Mouse (Mus musculus): ENCODE measurements around the gene Fam78b. TPM values are rescaled to one million over a fixed set of nuclear protein-coding genes. Genes with fewer than 3 reads are reported as not detected.

The Fam78b gene
- polyA plus RNA-seq, 1 experiment from 2014 or later = 9.3 TPM

DNA sequence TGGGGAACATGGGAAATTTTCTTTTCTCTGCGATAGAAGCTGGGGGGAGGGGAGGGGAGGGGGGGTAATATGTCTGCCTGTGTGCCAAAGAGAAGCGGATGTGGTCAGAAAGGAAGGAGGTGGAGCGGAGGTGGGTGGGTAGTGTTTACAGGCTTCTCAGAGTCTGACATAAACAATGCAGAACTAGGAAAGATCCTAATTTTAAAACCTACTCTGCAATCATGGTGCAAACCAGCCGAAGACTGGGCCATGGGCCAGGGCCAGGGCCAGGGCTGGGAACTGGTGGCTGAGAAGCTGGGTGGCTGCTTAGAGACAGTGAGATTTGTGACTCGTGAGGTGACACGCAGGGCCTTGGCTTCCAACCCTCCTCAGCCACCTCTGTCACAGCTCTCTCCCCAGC, 69.1 kb downstream of the Fam78b start:
- Histone ChIP-seq H3K9me3 (replicated peaks) (no peaks in the 10 kb centered on the region), H3K27me3 (replicated peaks) (no peaks in the 10 kb centered on the region), H3K9ac (replicated peaks) (no peak overlapping the region), H3K4me3 (replicated peaks) (no peak overlapping the region), H3K36me3 (no peaks in the 10 kb centered on the region), H3K4me1 (peaks cover 17% of the 10 kb centered on the region), H3K4me2 (no peak overlapping the region), H3K27ac (replicated peaks) (no peak overlapping the region)
- WGBS = 73% methylated on average over 6 of the region's 6 CpGs
- no peak for ATAC-seq (ENCODE audit: low FRiP score)

- WGBS = 83% methylated on average over 8 of the region's 8 CpGs
Measured at GRCm38 (mm10) chr1:167075726-167076125, 74.5 kb downstream of the Fam78b start.

DNA sequence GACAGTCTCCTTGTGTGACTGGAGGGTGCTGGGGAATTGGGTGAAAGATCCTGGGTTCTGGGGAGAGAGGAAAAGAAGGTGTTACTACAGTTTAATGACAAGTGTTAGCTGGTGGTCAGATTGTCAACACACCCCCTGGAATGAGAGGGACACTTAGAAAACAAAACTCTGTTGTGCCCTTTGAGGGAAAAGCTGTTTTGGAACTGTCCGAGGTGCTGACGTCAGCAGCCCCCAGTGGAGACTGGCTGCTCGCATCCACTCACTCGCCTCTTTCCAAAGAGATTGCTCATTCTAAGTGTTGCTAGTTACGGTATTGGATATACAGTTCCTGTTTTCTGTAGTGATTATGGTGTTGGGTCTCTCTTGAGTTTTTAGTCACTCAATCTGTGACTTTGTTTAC, 78.3 kb downstream of the Fam78b start:
- Histone ChIP-seq H3K9ac (replicated peaks) (no peak overlapping the region), H3K36me3 (no peaks in the 10 kb centered on the region), H3K4me2 (no peak overlapping the region), H3K4me1 (peaks cover 16% of the 10 kb centered on the region), H3K27ac (replicated peaks) (no peak overlapping the region), H3K27me3 (replicated peaks) (no peaks in the 10 kb centered on the region), H3K4me3 (replicated peaks) (no peak overlapping the region), H3K9me3 (replicated peaks) (no peaks in the 10 kb centered on the region)
- WGBS = 42% methylated on average over 5 of the region's 5 CpGs
- ATAC-seq (ENCODE audit: low FRiP score) = no peak

More at GRCm38 (mm10) chr1:167075726-167076125, 74.5 kb downstream of the Fam78b start:
- no peaks in the 10 kb centered on the region for H3K36me3 ChIP-seq
- H3K4me3 ChIP-seq (replicated peaks) = no peak overlapping the region
- no peaks in the 10 kb centered on the region for H3K27me3 ChIP-seq (replicated peaks)
- H3K9me3 ChIP-seq (replicated peaks) = no peaks in the 10 kb centered on the region
- H3K27ac ChIP-seq (replicated peaks) = no peak overlapping the region
- no peak overlapping the region for H3K9ac ChIP-seq (replicated peaks)
- ATAC-seq (ENCODE audit: low FRiP score) = no peak
- no peaks in the 10 kb centered on the region for H3K4me1 ChIP-seq
- H3K4me2 ChIP-seq = no peak overlapping the region

- Histone ChIP-seq H3K4me2 (no peak overlapping the region), H3K27ac (replicated peaks) (no peak overlapping the region), H3K27me3 (replicated peaks) (no peaks in the 10 kb centered on the region), H3K9me3 (replicated peaks) (no peaks in the 10 kb centered on the region), H3K9ac (replicated peaks) (no peak overlapping the region), H3K4me3 (replicated peaks) (no peak overlapping the region), H3K36me3 (no peaks in the 10 kb centered on the region), H3K4me1 (peaks cover 24% of the 10 kb centered on the region)
- WGBS = 44% methylated on average over 3 of the region's 3 CpGs
- ATAC-seq (ENCODE audit: low FRiP score) = no peak
Measured at GRCm38 (mm10) chr1:167081946-167082345, 80.7 kb downstream of the Fam78b start.

DNA sequence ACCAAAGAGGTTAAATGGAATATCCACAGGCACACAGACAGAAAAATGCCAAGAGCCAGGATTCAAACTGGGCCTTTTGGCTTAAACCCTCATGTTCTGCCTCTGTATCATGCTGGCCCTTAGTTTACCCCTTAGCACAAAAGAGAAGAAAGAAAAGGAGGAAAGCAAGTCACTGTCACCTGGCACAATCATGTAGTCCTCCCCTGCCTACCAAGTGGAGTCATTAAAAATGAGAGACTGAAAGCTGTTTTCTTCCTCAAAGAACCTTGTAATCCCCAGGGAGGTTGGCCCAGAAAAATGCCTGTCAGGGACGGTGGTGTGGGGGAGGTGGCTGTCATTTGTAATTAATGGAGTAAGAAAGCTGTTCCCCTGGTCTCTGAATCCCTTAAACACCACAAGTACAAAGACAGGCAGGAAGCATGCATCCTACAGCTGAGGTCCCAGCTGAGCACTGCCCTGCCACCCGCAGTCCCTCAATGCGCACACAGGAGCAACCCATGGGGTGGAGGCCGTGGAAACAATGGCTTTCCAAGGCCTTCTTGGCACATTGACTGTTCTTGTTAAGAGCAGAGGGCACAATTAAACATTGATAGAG, 81.4 kb downstream of the Fam78b start:
- Histone ChIP-seq H3K27me3 (replicated peaks) (no peaks in the 10 kb centered on the region), H3K4me2 (no peak overlapping the region), H3K9me3 (replicated peaks) (no peaks in the 10 kb centered on the region), H3K4me3 (replicated peaks) (no peak overlapping the region), H3K9ac (replicated peaks) (no peak overlapping the region), H3K27ac (replicated peaks) (peak overlapping the region; percentile 60), H3K36me3 (no peaks in the 10 kb centered on the region), H3K4me1 (peaks cover 24% of the 10 kb centered on the region)
- no peak for ATAC-seq (ENCODE audit: low FRiP score)
- WGBS = 19% methylated on average over 4 of the region's 4 CpGs

- H3K9ac ChIP-seq (replicated peaks) = no peak overlapping the region
- H3K4me2 ChIP-seq = no peak overlapping the region
- 0 out of 2 replicates have a peak overlapping the region, but pooled peaks have one; percentile 60 for H3K27ac ChIP-seq (replicated peaks)
- no peaks in the 10 kb centered on the region for H3K9me3 ChIP-seq (replicated peaks)
- no peaks in the 10 kb centered on the region; the same call in 1 of the 2 replicates for H3K36me3 ChIP-seq
- H3K4me3 ChIP-seq (replicated peaks) = no peak overlapping the region
- ATAC-seq (ENCODE audit: low FRiP score) = no peak
- 19% methylated on average over 2 of the region's 2 CpGs for WGBS
- no peaks in the 10 kb centered on the region for H3K27me3 ChIP-seq (replicated peaks)
- peaks cover 24% of the 10 kb centered on the region for H3K4me1 ChIP-seq
Measured at GRCm38 (mm10) chr1:167083181-167083580, 82.0 kb downstream of the Fam78b start.

DNA sequence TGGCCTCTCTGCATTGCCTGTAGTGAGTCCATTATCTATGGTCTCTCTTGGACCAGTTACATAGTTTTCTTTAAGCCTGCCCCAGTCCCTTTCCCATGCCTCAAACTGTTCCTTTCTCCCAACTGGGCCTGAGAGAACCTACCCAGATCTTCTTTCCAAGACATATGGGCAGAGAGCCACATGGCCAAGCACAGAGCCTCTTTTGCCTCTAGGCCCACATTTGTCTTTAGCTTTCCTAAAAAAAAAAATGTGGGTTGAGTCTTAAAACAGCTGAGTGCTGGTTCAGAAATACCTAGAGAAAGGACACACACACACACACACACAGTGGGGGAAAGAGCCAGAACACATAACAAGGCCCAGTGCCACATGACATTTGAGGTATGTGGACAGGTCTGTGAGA, 83.1 kb downstream of the Fam78b start:
- no peak overlapping the region for H3K27ac ChIP-seq (replicated peaks)
- H3K4me3 ChIP-seq (replicated peaks) = no peak overlapping the region
- H3K36me3 ChIP-seq = no peaks in the 10 kb centered on the region; the same call in 1 of the 2 replicates
- no peaks in the 10 kb centered on the region for H3K9me3 ChIP-seq (replicated peaks)
- no peaks in the 10 kb centered on the region for H3K27me3 ChIP-seq (replicated peaks)
- ATAC-seq (ENCODE audit: low FRiP score) = no peak
- H3K4me1 ChIP-seq = peaks cover 24% of the 10 kb centered on the region
- no peak overlapping the region for H3K9ac ChIP-seq (replicated peaks)
- H3K4me2 ChIP-seq = no peak overlapping the region

DNA sequence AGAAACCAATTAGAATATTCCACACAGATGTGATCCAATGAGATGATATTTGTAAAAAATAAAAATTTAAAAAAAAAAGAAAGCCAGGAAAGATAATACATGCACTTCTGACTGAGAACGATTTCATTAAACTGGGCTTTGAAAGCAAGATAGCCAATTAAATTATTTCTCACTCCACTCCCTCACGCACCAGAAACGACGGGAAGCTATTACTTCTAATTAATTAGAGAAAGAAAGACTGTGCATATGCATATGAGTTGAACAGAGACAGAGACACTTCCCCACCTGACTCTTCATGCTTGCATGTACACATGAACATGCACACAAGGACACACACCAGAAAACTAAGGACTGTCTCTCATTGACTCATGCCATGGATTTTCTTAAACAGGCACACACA, 84.2 kb downstream of the Fam78b start:
- Histone ChIP-seq H3K27me3 (replicated peaks) (no peaks in the 10 kb centered on the region), H3K27ac (replicated peaks) (no peak overlapping the region), H3K36me3 (no peaks in the 10 kb centered on the region; the same call in 1 of the 2 replicates), H3K4me3 (replicated peaks) (no peak overlapping the region), H3K4me1 (peaks cover 24% of the 10 kb centered on the region), H3K9me3 (replicated peaks) (no peaks in the 10 kb centered on the region), H3K9ac (replicated peaks) (no peak overlapping the region), H3K4me2 (no peak overlapping the region)
- no peak for ATAC-seq (ENCODE audit: low FRiP score)
- 40% methylated on average over 4 of the region's 4 CpGs for WGBS

DNA sequence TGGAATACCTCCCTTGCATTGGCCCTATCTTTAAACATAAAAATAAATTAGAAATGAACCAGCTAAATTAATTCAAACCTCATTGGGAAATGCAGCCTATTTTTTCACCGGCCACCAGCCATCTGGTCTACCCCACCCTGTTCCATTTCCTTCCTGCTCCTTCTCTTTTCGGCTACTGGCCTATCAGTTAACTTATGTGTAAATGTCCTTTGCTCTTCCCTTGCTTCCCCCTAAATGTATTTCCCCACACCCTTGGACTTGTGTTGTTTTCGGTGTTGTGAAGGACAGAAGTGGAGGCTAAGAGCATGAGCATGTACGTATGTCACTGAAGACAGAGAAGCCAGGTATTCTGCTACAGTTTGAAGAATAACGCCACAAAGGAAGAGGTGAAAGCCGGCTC, 89.2 kb downstream of the Fam78b start:
- no peak for ATAC-seq (ENCODE audit: low FRiP score)
- Histone ChIP-seq H3K9me3 (replicated peaks) (no peaks in the 10 kb centered on the region), H3K27ac (replicated peaks) (no peak overlapping the region), H3K27me3 (replicated peaks) (no peaks in the 10 kb centered on the region), H3K4me3 (replicated peaks) (no peak overlapping the region), H3K9ac (replicated peaks) (no peak overlapping the region), H3K4me2 (no peak overlapping the region), H3K4me1 (0 out of 2 replicates have a peak, but pooled peaks cover 3% of the 10 kb centered on the region), H3K36me3 (no peaks in the 10 kb centered on the region; the same call in 1 of the 2 replicates)
- WGBS = 91% methylated on average over 6 of the region's 6 CpGs

- H3K36me3 ChIP-seq = no peaks in the 10 kb centered on the region
- no peak overlapping the region for H3K4me2 ChIP-seq
- WGBS = 63% methylated on average over 3 of the region's 3 CpGs
Measured at GRCm38 (mm10) chr1:167093551-167093950, 92.3 kb downstream of the Fam78b start.

DNA sequence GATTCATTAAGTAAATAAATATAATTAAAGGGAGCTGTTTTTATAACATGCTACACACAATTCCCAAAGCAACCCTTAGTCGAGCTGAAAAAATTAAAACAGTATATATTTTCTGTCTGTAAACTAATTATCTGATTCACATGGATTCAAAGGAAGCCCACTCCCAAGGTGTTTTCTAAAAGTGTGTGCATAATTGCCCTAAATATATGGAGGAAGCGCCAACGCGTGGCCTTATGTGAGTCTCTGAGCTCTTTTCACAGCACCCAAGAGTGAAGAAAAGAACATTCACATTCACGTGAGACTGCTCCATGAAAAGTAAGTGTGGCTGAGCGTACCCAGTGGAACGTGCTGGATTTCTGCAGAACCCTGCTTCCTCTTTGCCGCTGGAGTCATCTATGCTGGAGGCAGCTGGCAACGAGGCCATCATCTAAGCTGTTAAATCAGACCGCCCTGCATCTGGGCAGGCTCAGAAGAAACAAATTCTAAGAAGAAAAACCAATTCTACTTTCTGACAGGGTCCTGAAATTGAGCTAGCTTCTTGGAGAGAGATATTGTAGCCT, 93.5 kb downstream of the Fam78b start:
- ATAC-seq (ENCODE audit: low FRiP score) = peak; percentile 73
- no peaks in the 10 kb centered on the region for H3K9me3 ChIP-seq (replicated peaks)
- H3K27ac ChIP-seq (replicated peaks) = no peak overlapping the region
- 46% methylated on average over 10 of the region's 10 CpGs for WGBS
- no peaks in the 10 kb centered on the region for H3K36me3 ChIP-seq
- no peak overlapping the region for H3K4me2 ChIP-seq
- H3K4me3 ChIP-seq (replicated peaks) = no peak overlapping the region
- no peak overlapping the region for H3K9ac ChIP-seq (replicated peaks)
- H3K4me1 ChIP-seq = 0 out of 2 replicates have a peak, but pooled peaks cover 3% of the 10 kb centered on the region
- H3K27me3 ChIP-seq (replicated peaks) = no peaks in the 10 kb centered on the region

More at GRCm38 (mm10) chr1:167093551-167093950, 92.3 kb downstream of the Fam78b start:
- H3K9me3 ChIP-seq (replicated peaks) = no peaks in the 10 kb centered on the region
- no peak overlapping the region for H3K4me3 ChIP-seq (replicated peaks)
- H3K9ac ChIP-seq (replicated peaks) = no peak overlapping the region
- no peak for ATAC-seq (ENCODE audit: low FRiP score)
- no peaks in the 10 kb centered on the region for H3K27me3 ChIP-seq (replicated peaks)
- no peak overlapping the region for H3K27ac ChIP-seq (replicated peaks)
- H3K4me1 ChIP-seq = 0 out of 2 replicates have a peak, but pooled peaks cover 3% of the 10 kb centered on the region

GRCm38 (mm10) chr1:167098741-167099140, 97.5 kb downstream of the Fam78b start:
- H3K9ac ChIP-seq (replicated peaks) = no peak overlapping the region
- no peak overlapping the region for H3K4me2 ChIP-seq
- 87% methylated on average over 7 of the region's 7 CpGs for WGBS
- H3K4me1 ChIP-seq = 0 out of 2 replicates have a peak, but pooled peaks cover 3% of the 10 kb centered on the region
- no peak overlapping the region for H3K27ac ChIP-seq (replicated peaks)
- no peaks in the 10 kb centered on the region for H3K36me3 ChIP-seq
- no peaks in the 10 kb centered on the region for H3K27me3 ChIP-seq (replicated peaks)
- ATAC-seq (ENCODE audit: low FRiP score) = no peak
- H3K9me3 ChIP-seq (replicated peaks) = no peaks in the 10 kb centered on the region
- no peak overlapping the region for H3K4me3 ChIP-seq (replicated peaks)
